Mouse (Mus musculus) heart, postnatal 36 days (tissue): ENCODE data around the gene Zfp799. TPM values are rescaled to one million over a fixed set of nuclear protein-coding genes. Genes with fewer than 3 reads are reported as not detected.

Source experiments
- DNase-seq, 2 experiments: peaks; one replicate each; pipeline ENCODE4 v3.0.0; 2021 to 2022
- intact Hi-C: fragments of 180-260 bp; cut with DNase I; formaldehyde crosslinking; loops from one replicate; pipeline ENCODE4 v1.15.1; 2025
- total RNA-seq, 2 experiments: library from RNA; stranded (reverse); gene quantifications; 2 replicates each; pipeline ENCODE4 v1.2.3; 2021

The Zfp799 gene
- total RNA-seq, 2 experiments from 2014 or later: 9.3 to 12.4 TPM

GRCm38 (mm10) chr17:32788094-32788559, 41.9 kb downstream of the Zfp799 start, which contains the start of gene Zfp871:
TSS of gene Zfp871 (minus strand) at chr17:32788287.
- intact Hi-C loops: loop anchor here (5.0 kb wide), 2 partner anchors 39 to 159 kb away; partner anchors contain the start of gene Cyp4f13
- peak; percentile 80 to 89 for DNase-seq

- no peak for DNase-seq
- intact Hi-C loops: loop anchor here (5.0 kb wide), 2 partner anchors 40 to 160 kb away; partner anchors contain the start of gene Cyp4f13
Observed at GRCm38 (mm10) chr17:32787436-32788093, 42.5 kb downstream of the Zfp799 start.

GRCm38 (mm10) chr17:32786944-32787343, 43.1 kb downstream of the Zfp799 start:
- no peak for DNase-seq
- intact Hi-C loops: loop anchor here (5.0 kb wide), 2 partner anchors 40 to 160 kb away; partner anchors contain the start of gene Cyp4f13

- no peak for DNase-seq
- intact Hi-C loops: loop anchor here (5.0 kb wide), 2 partner anchors 42 to 162 kb away; partner anchors contain the start of gene Cyp4f13
Observed at GRCm38 (mm10) chr17:32785656-32786055, 44.4 kb downstream of the Zfp799 start.

GRCm38 (mm10) chr17:32777564-32777963, 52.5 kb downstream of the Zfp799 start:
- intact Hi-C loops: no loop called here
- no peak for DNase-seq

- DNase-seq: no peak
- intact Hi-C loops: loop anchor here (5.0 kb wide), 1 partner anchor 181 kb away; no protein-coding TSS in a partner anchor
Observed at GRCm38 (mm10) chr17:32771213-32771612, 58.8 kb downstream of the Zfp799 start.

GRCm38 (mm10) chr17:32766422-32766821, 63.6 kb downstream of the Zfp799 start:
- no peak for DNase-seq
- intact Hi-C loops: no loop called here

Other genes starting within 250 kb of the Zfp799 start
- gene Cyp4f37, start 209.0 kb downstream of the Zfp799 start, total RNA-seq: not detected
- gene Cyp4f40, start 171.4 kb downstream of the Zfp799 start, total RNA-seq: not detected
- gene Cyp4f15, start 144.6 kb downstream of the Zfp799 start, total RNA-seq: not detected
- gene Zfp871, start 42.0 kb downstream of the Zfp799 start, total RNA-seq: 10 to 100 TPM; 28.7 to 31.8 TPM
- gene Zfp811, start 20.3 kb downstream of the Zfp799 start, total RNA-seq: under 1 TPM in 1 of 2 experiments, not detected in 1; 0.19 TPM
- 1 to 10 TPM; 6.5 to 9.9 TPM for gene Zfp870, start 61.4 kb upstream of the Zfp799 start, total RNA-seq
- gene Cyp4f14, start 87.1 kb upstream of the Zfp799 start, total RNA-seq: not detected
- 10 to 100 TPM; 12.5 to 15.2 TPM for gene Cyp4f13, start 117.1 kb upstream of the Zfp799 start, total RNA-seq
- 1 to 10 TPM; 1.7 to 2.4 TPM for gene Zfp472, start 135.6 kb upstream of the Zfp799 start, total RNA-seq
- 1 to 10 TPM; 5.9 to 7.1 TPM for gene Zfp952, start 162.9 kb upstream of the Zfp799 start, total RNA-seq
- 1 to 10 TPM; 4.1 to 5.3 TPM for gene Zfp763, start 203.1 kb upstream of the Zfp799 start, total RNA-seq
- not detected for gene 4921501E09Rik, start 237.8 kb upstream of the Zfp799 start, total RNA-seq